Mouse (Mus musculus) layer of hippocampus, postnatal 36 days (tissue): ENCODE measurements around the gene Fgr. TPM values are rescaled to one million over a fixed set of nuclear protein-coding genes. Genes with fewer than 3 reads are reported as not detected.

Source experiments
- DNase-seq, 2 experiments: peaks; one replicate each; pipeline ENCODE4 v3.0.0; 2022
- total RNA-seq, 2 experiments: library from RNA; stranded (reverse); gene quantifications; 2 replicates each; pipeline ENCODE4 v1.2.3; 2021

The Fgr gene
- total RNA-seq, 2 experiments from 2014 or later: 0.66 TPM; not detected in 1

- DNase-seq: no peak
Observed at GRCm38 (mm10) chr4:133038521-133039115, 64.7 kb downstream of the Fgr start.

GRCm38 (mm10) chr4:133039116-133039819 is 65.4 kb downstream of the Fgr start:
- DNase-seq: no peak

- no peak for DNase-seq
Observed at GRCm38 (mm10) chr4:133039832-133040231, 65.9 kb downstream of the Fgr start.

GRCm38 (mm10) chr4:133040241-133040904 is 66.5 kb downstream of the Fgr start:
- no peak for DNase-seq

GRCm38 (mm10) chr4:133042244-133042643 is 68.3 kb downstream of the Fgr start:
- no peak for DNase-seq

GRCm38 (mm10) chr4:133042651-133043635 is 69.0 kb downstream of the Fgr start:
- peak; percentile 51 to 72 for DNase-seq

- no peak for DNase-seq
Observed at GRCm38 (mm10) chr4:133043798-133044646, 70.1 kb downstream of the Fgr start.

- DNase-seq: no peak
Observed at GRCm38 (mm10) chr4:133044647-133045094, 70.8 kb downstream of the Fgr start.

- no peak for DNase-seq
Observed at GRCm38 (mm10) chr4:133045771-133046474, 72.0 kb downstream of the Fgr start.

GRCm38 (mm10) chr4:133046691-133047352 is 72.9 kb downstream of the Fgr start:
- no peak for DNase-seq

- no peak for DNase-seq
Observed at GRCm38 (mm10) chr4:133047353-133048105, 73.6 kb downstream of the Fgr start.

GRCm38 (mm10) chr4:133049071-133049920 is 75.4 kb downstream of the Fgr start:
- DNase-seq: no peak

- no peak for DNase-seq
Observed at GRCm38 (mm10) chr4:133050196-133050836, 76.4 kb downstream of the Fgr start.

- no peak for DNase-seq
Observed at GRCm38 (mm10) chr4:133050837-133051549, 77.1 kb downstream of the Fgr start.

GRCm38 (mm10) chr4:133051550-133051865 is 77.6 kb downstream of the Fgr start:
- DNase-seq: no peak
